Mouse (Mus musculus): ENCODE results near the gene Chil1. TPM values are rescaled to one million over a fixed set of nuclear protein-coding genes. Genes with fewer than 3 reads are reported as not detected.

The Chil1 gene
- polyA plus RNA-seq, 1 experiment from 2014 or later: 0.85 TPM

GRCm38 (mm10) chr1:134198197-134198995 lies 16.4 kb downstream of the Chil1 start:
- no peak for ATAC-seq (ENCODE audit: low FRiP score, low TSS enrichment)
- H3K27me3 ChIP-seq (ENCODE audit: insufficient read depth, low read length): no peaks in the 10 kb centered on the region
- H3K4me3 ChIP-seq (ENCODE audit: low read length): no peak overlapping the region
- H3K27ac ChIP-seq (ENCODE audit: low read length): no peak overlapping the region
- H3K4me1 ChIP-seq (ENCODE audit: insufficient read depth, low read length): peaks cover 25% of the 10 kb centered on the region
- no peaks in the 10 kb centered on the region for H3K36me3 ChIP-seq (ENCODE audit: insufficient read depth, low read length)
- no peak overlapping the region for H3K4me2 ChIP-seq (replicated peaks; ENCODE audit: low read depth, low read length)
- WGBS: 82% methylated on average over 12 of the region's 12 CpGs
- no peak overlapping the region for H3K9ac ChIP-seq (replicated peaks; ENCODE audit: low read length)
- no peaks in the 10 kb centered on the region for H3K9me3 ChIP-seq (ENCODE audit: low read length)

GRCm38 (mm10) chr1:134200481-134200880 lies 18.5 kb downstream of the Chil1 start:
- no peak overlapping the region for H3K4me2 ChIP-seq (replicated peaks; ENCODE audit: low read depth, low read length)
- H3K27me3 ChIP-seq (ENCODE audit: insufficient read depth, low read length): no peaks in the 10 kb centered on the region
- H3K9me3 ChIP-seq (ENCODE audit: low read length): no peaks in the 10 kb centered on the region
- H3K9ac ChIP-seq (replicated peaks; ENCODE audit: low read length): no peak overlapping the region
- 53% methylated on average over 2 of the region's 2 CpGs for WGBS
- H3K4me3 ChIP-seq (ENCODE audit: low read length): no peak overlapping the region
- peaks cover 8% of the 10 kb centered on the region for H3K4me1 ChIP-seq (ENCODE audit: insufficient read depth, low read length)
- ATAC-seq (ENCODE audit: low FRiP score, low TSS enrichment): no peak
- no peaks in the 10 kb centered on the region for H3K36me3 ChIP-seq (ENCODE audit: insufficient read depth, low read length)
- no peak overlapping the region for H3K27ac ChIP-seq (ENCODE audit: low read length)

- H3K9me3 ChIP-seq (ENCODE audit: low read length): no peaks in the 10 kb centered on the region
- WGBS: 91% methylated on average over 6 of the region's 6 CpGs
- H3K36me3 ChIP-seq (ENCODE audit: insufficient read depth, low read length): no peaks in the 10 kb centered on the region
- H3K4me1 ChIP-seq (ENCODE audit: insufficient read depth, low read length): peaks cover 2% of the 10 kb centered on the region; the same call in 1 of the 2 replicates
- ATAC-seq (ENCODE audit: low FRiP score, low TSS enrichment): no peak
- H3K27me3 ChIP-seq (ENCODE audit: insufficient read depth, low read length): no peaks in the 10 kb centered on the region
- no peak overlapping the region for H3K4me2 ChIP-seq (replicated peaks; ENCODE audit: low read depth, low read length)
- H3K27ac ChIP-seq (ENCODE audit: low read length): no peak overlapping the region
- no peak overlapping the region for H3K9ac ChIP-seq (replicated peaks; ENCODE audit: low read length)
- H3K4me3 ChIP-seq (ENCODE audit: low read length): no peak overlapping the region
Measured at GRCm38 (mm10) chr1:134200998-134201686, 19.2 kb downstream of the Chil1 start.

- 29% methylated on average over 3 of the region's 3 CpGs for WGBS
- Histone ChIP-seq H3K27ac (ENCODE audit: low read length) (no peak overlapping the region), H3K27me3 (ENCODE audit: insufficient read depth, low read length) (no peaks in the 10 kb centered on the region), H3K4me2 (replicated peaks; ENCODE audit: low read depth, low read length) (no peak overlapping the region), H3K4me3 (ENCODE audit: low read length) (no peak overlapping the region), H3K36me3 (ENCODE audit: insufficient read depth, low read length) (no peaks in the 10 kb centered on the region), H3K9me3 (ENCODE audit: low read length) (no peaks in the 10 kb centered on the region), H3K9ac (replicated peaks; ENCODE audit: low read length) (no peak overlapping the region), H3K4me1 (ENCODE audit: insufficient read depth, low read length) (no peaks in the 10 kb centered on the region)
- ATAC-seq (ENCODE audit: low FRiP score, low TSS enrichment): no peak
Measured at GRCm38 (mm10) chr1:134201751-134202420, 19.9 kb downstream of the Chil1 start.

- no peaks in the 10 kb centered on the region for H3K36me3 ChIP-seq (ENCODE audit: insufficient read depth, low read length)
- H3K4me1 ChIP-seq (ENCODE audit: insufficient read depth, low read length): peaks cover 6% of the 10 kb centered on the region; the same call in 1 of the 2 replicates
- WGBS: 92% methylated on average over 13 of the region's 13 CpGs
- no peaks in the 10 kb centered on the region for H3K27me3 ChIP-seq (ENCODE audit: insufficient read depth, low read length)
- no peak overlapping the region for H3K9ac ChIP-seq (replicated peaks; ENCODE audit: low read length)
- no peak for ATAC-seq (ENCODE audit: low FRiP score, low TSS enrichment)
- H3K4me2 ChIP-seq (replicated peaks; ENCODE audit: low read depth, low read length): no peak overlapping the region
- no peaks in the 10 kb centered on the region for H3K9me3 ChIP-seq (ENCODE audit: low read length)
- no peak overlapping the region for H3K27ac ChIP-seq (ENCODE audit: low read length)
- no peak overlapping the region for H3K4me3 ChIP-seq (ENCODE audit: low read length)
Measured at GRCm38 (mm10) chr1:134204230-134204629, 22.3 kb downstream of the Chil1 start.

- Histone ChIP-seq H3K4me2 (replicated peaks; ENCODE audit: low read depth, low read length) (no peak overlapping the region), H3K27ac (ENCODE audit: low read length) (no peak overlapping the region), H3K27me3 (ENCODE audit: insufficient read depth, low read length) (no peaks in the 10 kb centered on the region), H3K9me3 (ENCODE audit: low read length) (no peaks in the 10 kb centered on the region), H3K4me3 (ENCODE audit: low read length) (no peak overlapping the region), H3K4me1 (ENCODE audit: insufficient read depth, low read length) (peaks cover 8% of the 10 kb centered on the region), H3K9ac (replicated peaks; ENCODE audit: low read length) (no peak overlapping the region), H3K36me3 (ENCODE audit: insufficient read depth, low read length) (no peaks in the 10 kb centered on the region)
- WGBS: 62% methylated on average over 9 of the region's 9 CpGs
- ATAC-seq (ENCODE audit: low FRiP score, low TSS enrichment): no peak
Measured at GRCm38 (mm10) chr1:134205296-134206018, 23.5 kb downstream of the Chil1 start.

GRCm38 (mm10) chr1:134206085-134206484 lies 24.1 kb downstream of the Chil1 start:
- ATAC-seq (ENCODE audit: low FRiP score, low TSS enrichment): no peak
- Histone ChIP-seq H3K9ac (replicated peaks; ENCODE audit: low read length) (no peak overlapping the region), H3K9me3 (ENCODE audit: low read length) (no peaks in the 10 kb centered on the region), H3K4me1 (ENCODE audit: insufficient read depth, low read length) (peaks cover 14% of the 10 kb centered on the region), H3K27ac (ENCODE audit: low read length) (no peak overlapping the region), H3K4me2 (replicated peaks; ENCODE audit: low read depth, low read length) (no peak overlapping the region), H3K27me3 (ENCODE audit: insufficient read depth, low read length) (no peaks in the 10 kb centered on the region), H3K36me3 (ENCODE audit: insufficient read depth, low read length) (no peaks in the 10 kb centered on the region), H3K4me3 (ENCODE audit: low read length) (no peak overlapping the region)
- WGBS: 30% methylated on average over 5 of the region's 5 CpGs

GRCm38 (mm10) chr1:134210179-134210755 lies 28.3 kb downstream of the Chil1 start:
- 80% methylated on average over 6 of the region's 6 CpGs for WGBS
- Histone ChIP-seq H3K27ac (ENCODE audit: low read length) (peak overlapping the region; percentile 78; the same call in 1 of the 2 replicates), H3K4me2 (replicated peaks; ENCODE audit: low read depth, low read length) (no peak overlapping the region), H3K9me3 (ENCODE audit: low read length) (no peaks in the 10 kb centered on the region), H3K27me3 (ENCODE audit: insufficient read depth, low read length) (no peaks in the 10 kb centered on the region), H3K4me3 (ENCODE audit: low read length) (no peak overlapping the region), H3K9ac (replicated peaks; ENCODE audit: low read length) (no peak overlapping the region), H3K4me1 (ENCODE audit: insufficient read depth, low read length) (peaks cover 34% of the 10 kb centered on the region), H3K36me3 (ENCODE audit: insufficient read depth, low read length) (no peaks in the 10 kb centered on the region)
- ATAC-seq (ENCODE audit: low FRiP score, low TSS enrichment): no peak

GRCm38 (mm10) chr1:134211043-134211442 lies 29.1 kb downstream of the Chil1 start:
- peak overlapping the region; percentile 78 for H3K27ac ChIP-seq (ENCODE audit: low read length)
- no peak overlapping the region for H3K4me3 ChIP-seq (ENCODE audit: low read length)
- H3K4me2 ChIP-seq (replicated peaks; ENCODE audit: low read depth, low read length): no peak overlapping the region; the same call in 1 of the 2 replicates
- WGBS: 36% methylated on average over 6 of the region's 6 CpGs
- peak overlapping the region; percentile 24; the same call in 1 of the 2 replicates for H3K9ac ChIP-seq (replicated peaks; ENCODE audit: low read length)
- no peaks in the 10 kb centered on the region for H3K27me3 ChIP-seq (ENCODE audit: insufficient read depth, low read length)
- H3K9me3 ChIP-seq (ENCODE audit: low read length): no peaks in the 10 kb centered on the region
- no peaks in the 10 kb centered on the region for H3K36me3 ChIP-seq (ENCODE audit: insufficient read depth, low read length)
- ATAC-seq (ENCODE audit: low FRiP score, low TSS enrichment): peak; percentile 4; the same call in 1 of the 2 replicates
- H3K4me1 ChIP-seq (ENCODE audit: insufficient read depth, low read length): peaks cover 42% of the 10 kb centered on the region

Data from kidney, embryonic 16.5 days (tissue).